Mouse (Mus musculus) testis, adult 2 months (tissue): ENCODE data around the gene Pqbp1. TPM values are rescaled to one million over a fixed set of nuclear protein-coding genes. Genes with fewer than 3 reads are reported as not detected.

Experiments used
- H3K27ac ChIP-seq: fragments of 200-500 bp; 2 replicates; pipeline ENCODE4 v1.5.1; 2012; ENCODE audit warnings: low read depth, low read length; ENCODE audit not compliant: control insufficient read depth, insufficient read depth
- H3K27me3 ChIP-seq: fragments of 200-500 bp; 2 replicates; pipeline ENCODE4 v1.6.1; 2012; ENCODE audit warnings: mild to moderate bottlenecking, low read length, moderate library complexity; ENCODE audit not compliant: control insufficient read depth, insufficient read depth
- H3K36me3 ChIP-seq: fragments of 200-500 bp; 2 replicates; pipeline ENCODE4 v1.6.1; 2012; ENCODE audit warnings: mild to moderate bottlenecking, low read length; ENCODE audit not compliant: control insufficient read depth, insufficient read depth
- H3K4me1 ChIP-seq: fragments of 200-500 bp; 2 replicates; pipeline ENCODE4 v1.6.1; 2012; ENCODE audit warnings: low read length; ENCODE audit not compliant: control insufficient read depth, insufficient read depth
- H3K4me3 ChIP-seq: fragments of 200-500 bp; 2 replicates; pipeline ENCODE4 v1.5.1; 2012; ENCODE audit warnings: low read depth, mild to moderate bottlenecking, low read length, moderate library complexity, mixed read lengths; ENCODE audit not compliant: control insufficient read depth
- CTCF ChIP-seq: fragments of 200-500 bp; IDR thresholded peaks from 2 replicates; pipeline ENCODE4 v1.5.1; 2012; ENCODE audit warnings: low read depth, mild to moderate bottlenecking, inconsistent platforms, low read length, moderate library complexity; ENCODE audit not compliant: control insufficient read depth, insufficient read depth, insufficient replicate concordance
- POLR2A ChIP-seq: fragments of 200-500 bp; IDR thresholded peaks from 2 replicates; pipeline ENCODE4 v1.6.1; 2012; ENCODE audit warnings: low read depth, mild to moderate bottlenecking, inconsistent platforms, low read length, moderate library complexity; ENCODE audit not compliant: control insufficient read depth
- polyA plus RNA-seq: library from polyadenylated mRNA; depleted of rRNA; stranded (reverse); fragments of >200 nt; gene quantifications from 2 replicates; pipeline ENCODE4 v1.2.3, GENCODE M21; 2012; rRNA removed

Pqbp1 gene
- 6.9 and 7.2 TPM in 2 replicates for polyA plus RNA-seq

GRCm38 (mm10) chrX:7898880-7899874, at the start of gene Pqbp1, which contains the start of gene Timm17b:
Gene Pqbp1 (minus strand): TSS chrX:7899269.
Gene Timm17b (plus strand): TSS chrX:7899357.
- Histone ChIP-seq H3K4me3 (peak within 1 kb of the TSS; percentile 91), H3K36me3 (no peaks in the 10 kb centered on the region), H3K27me3 (no peaks in the 10 kb centered on the region), H3K27ac (peak within 1 kb of the TSS; percentile 95), H3K4me1 (no peaks in the 10 kb centered on the region; the same call in 1 of the 2 replicates)
- TF ChIP-seq CTCF (no peak), POLR2A (peak; percentile 55)

GRCm38 (mm10) chrX:7947900-7948492, 48.9 kb upstream of the Pqbp1 start:
- no peak for TF ChIP-seq CTCF
- TF ChIP-seq POLR2A: no peak; the same call in 1 of the 2 replicates

GRCm38 (mm10) chrX:7947108-7947899, 48.2 kb upstream of the Pqbp1 start, which contains the start of gene Hdac6:
Gene Hdac6 (minus strand): TSS chrX:7947889.
- Histone ChIP-seq H3K4me1 (peaks cover 9% of the 10 kb centered on the region), H3K36me3 (no peaks in the 10 kb centered on the region), H3K4me3 (peak within 1 kb of the TSS; percentile 85), H3K27me3 (no peaks in the 10 kb centered on the region), H3K27ac (peak within 1 kb of the TSS; percentile 69)
- TF ChIP-seq POLR2A: peak; percentile 53; the same call in 1 of the 2 replicates
- no peak for TF ChIP-seq CTCF

More at GRCm38 (mm10) chrX:7947900-7948492, 48.9 kb upstream of the Pqbp1 start:
- H3K27me3 ChIP-seq: no peaks in the 10 kb centered on the region
- no peaks in the 10 kb centered on the region for H3K36me3 ChIP-seq
- peak overlapping the region; percentile 65 for H3K27ac ChIP-seq
- peaks cover 9% of the 10 kb centered on the region for H3K4me1 ChIP-seq
- H3K4me3 ChIP-seq: peak overlapping the region; percentile 85

GRCm38 (mm10) chrX:7945618-7946017, 46.5 kb upstream of the Pqbp1 start:
- H3K27me3 ChIP-seq: no peaks in the 10 kb centered on the region
- H3K4me1 ChIP-seq: peaks cover 9% of the 10 kb centered on the region
- H3K4me3 ChIP-seq: no peak overlapping the region
- no peak overlapping the region for H3K27ac ChIP-seq
- no peaks in the 10 kb centered on the region for H3K36me3 ChIP-seq
- TF ChIP-seq CTCF: no peak

GRCm38 (mm10) chrX:7937667-7938066, 38.6 kb upstream of the Pqbp1 start:
- Histone ChIP-seq H3K27me3 (no peaks in the 10 kb centered on the region), H3K36me3 (no peaks in the 10 kb centered on the region)
- no peak for TF ChIP-seq POLR2A
- no peak for TF ChIP-seq CTCF

GRCm38 (mm10) chrX:7936874-7937273, 37.8 kb upstream of the Pqbp1 start:
- Histone ChIP-seq H3K4me1 (no peaks in the 10 kb centered on the region), H3K36me3 (no peaks in the 10 kb centered on the region), H3K4me3 (no peak overlapping the region), H3K27me3 (no peaks in the 10 kb centered on the region), H3K27ac (no peak overlapping the region)
- TF ChIP-seq POLR2A (no peak), CTCF (no peak)

More at GRCm38 (mm10) chrX:7937667-7938066, 38.6 kb upstream of the Pqbp1 start:
- Histone ChIP-seq H3K4me3 (no peak overlapping the region), H3K4me1 (no peaks in the 10 kb centered on the region), H3K27ac (no peak overlapping the region)
